Mouse (Mus musculus) brain, embryonic 18.5 days (tissue): ENCODE results near the gene Ptprr.

ENCODE experiments used
- DNase-seq: peaks from one replicate; pipeline ENCODE4 v3.0.0-alpha.2; 2012; ENCODE audit warnings: low read depth, low spot score

The Ptprr gene

DNA sequence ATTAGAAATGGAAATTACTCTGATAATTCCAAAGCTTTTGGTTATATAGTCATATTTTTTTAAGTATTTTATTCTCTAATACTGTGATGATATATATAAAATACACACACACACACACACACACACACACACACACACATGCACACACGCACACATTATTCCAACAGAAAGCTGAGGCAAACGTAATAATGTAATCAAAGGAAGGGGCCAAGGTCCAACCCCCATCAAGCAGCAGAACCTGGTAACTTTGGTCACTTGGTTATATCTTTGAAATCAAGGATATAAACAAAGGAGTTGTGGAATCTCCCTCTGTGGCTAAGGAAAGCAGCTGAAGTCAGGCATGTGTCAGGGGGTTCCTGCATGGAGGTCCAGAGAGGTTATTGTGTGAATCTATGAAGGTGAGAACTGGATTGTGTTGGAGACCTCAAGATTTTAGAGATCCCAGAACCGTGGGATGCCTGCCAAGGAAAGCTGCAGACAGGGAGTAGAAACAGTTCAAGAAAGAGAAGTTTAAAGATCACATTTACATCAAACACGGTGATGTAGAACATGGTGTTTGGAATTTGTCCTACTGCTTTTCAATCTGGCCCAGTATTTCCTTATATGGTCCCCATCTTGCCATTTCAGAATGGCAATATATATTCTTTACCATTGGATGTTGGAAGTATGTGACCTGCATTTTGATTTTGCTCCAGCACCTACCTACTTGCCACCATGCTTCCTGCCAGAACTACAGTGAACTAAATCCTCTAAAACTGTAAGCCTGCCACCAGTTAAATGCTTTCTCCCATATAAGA, 98.1 kb downstream of the Ptprr start:
- no peak for DNase-seq

- no peak for DNase-seq
Observed at GRCm38 (mm10) chr10:116117060-116117459, 99.0 kb downstream of the Ptprr start.

DNA sequence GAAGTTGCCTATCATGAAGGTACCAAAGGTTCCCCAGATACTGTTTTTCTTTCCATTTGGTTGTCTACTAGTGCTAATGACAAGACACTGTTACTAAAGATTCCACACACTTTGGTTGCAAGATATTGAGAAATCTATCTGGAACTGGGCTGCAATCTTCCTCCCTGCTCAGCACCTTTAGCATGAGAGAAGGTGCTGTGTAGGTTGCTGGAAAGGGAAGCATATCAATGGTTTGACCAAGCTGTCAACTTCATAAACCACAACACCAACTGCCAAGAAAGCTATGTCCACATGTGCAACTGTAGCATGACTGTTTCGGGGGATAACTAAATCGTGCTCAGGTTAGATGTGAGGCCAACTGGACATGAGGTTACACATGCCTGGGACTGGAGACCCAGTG, 103.5 kb downstream of the Ptprr start:
- DNase-seq, result no peak

DNA sequence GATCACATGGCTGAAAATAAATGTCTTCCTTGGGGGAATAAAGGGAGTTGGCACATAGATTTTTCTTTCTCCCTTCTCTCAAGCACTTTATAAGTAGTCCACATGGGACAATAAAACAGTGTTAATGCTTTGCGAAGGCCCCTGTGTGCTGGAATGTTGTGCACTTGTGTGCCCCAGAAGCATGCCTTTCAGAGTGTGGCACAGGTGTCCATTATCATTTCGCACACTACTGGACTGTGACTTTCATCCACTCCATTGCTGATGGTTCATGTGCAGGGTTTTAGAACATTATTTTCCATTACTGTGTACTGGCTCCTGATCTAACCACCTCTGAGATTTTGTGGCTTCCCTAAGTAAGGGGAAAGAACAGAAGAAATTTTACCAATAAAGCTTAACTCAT, 105.8 kb downstream of the Ptprr start:
- DNase-seq, result no peak

GRCm38 (mm10) chr10:116125364-116125763, 107.4 kb downstream of the Ptprr start:
- DNase-seq, result no peak

GRCm38 (mm10) chr10:116130401-116130800, 112.4 kb downstream of the Ptprr start:
- DNase-seq, result no peak

- DNase-seq, result no peak
Observed at GRCm38 (mm10) chr10:116131223-116131622, 113.2 kb downstream of the Ptprr start.

DNA sequence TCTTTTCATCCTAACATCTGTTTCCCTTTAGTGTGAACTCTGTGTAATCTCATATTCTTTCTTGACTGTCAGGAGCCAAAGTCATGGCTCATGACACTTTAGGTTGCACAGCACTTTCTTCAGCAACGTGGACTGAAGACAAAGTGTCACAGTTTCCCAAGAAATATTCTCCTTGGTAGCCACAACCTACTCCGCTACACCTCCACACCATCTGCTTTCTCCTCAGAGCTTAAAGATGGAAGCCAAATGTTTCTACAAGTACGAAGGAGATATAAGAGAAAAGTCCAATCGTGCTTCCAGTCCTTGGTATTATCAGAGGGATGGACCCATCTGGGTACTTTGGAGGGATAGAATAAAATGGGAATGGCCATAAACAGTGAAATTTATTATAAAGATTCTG, 114.2 kb downstream of the Ptprr start:
- DNase-seq, result no peak

GRCm38 (mm10) chr10:116135187-116135586, 117.2 kb downstream of the Ptprr start:
- no peak for DNase-seq

- no peak for DNase-seq
Observed at GRCm38 (mm10) chr10:116140226-116140625, 122.2 kb downstream of the Ptprr start.

GRCm38 (mm10) chr10:116143684-116144083, 125.7 kb downstream of the Ptprr start:
- no peak for DNase-seq

DNA sequence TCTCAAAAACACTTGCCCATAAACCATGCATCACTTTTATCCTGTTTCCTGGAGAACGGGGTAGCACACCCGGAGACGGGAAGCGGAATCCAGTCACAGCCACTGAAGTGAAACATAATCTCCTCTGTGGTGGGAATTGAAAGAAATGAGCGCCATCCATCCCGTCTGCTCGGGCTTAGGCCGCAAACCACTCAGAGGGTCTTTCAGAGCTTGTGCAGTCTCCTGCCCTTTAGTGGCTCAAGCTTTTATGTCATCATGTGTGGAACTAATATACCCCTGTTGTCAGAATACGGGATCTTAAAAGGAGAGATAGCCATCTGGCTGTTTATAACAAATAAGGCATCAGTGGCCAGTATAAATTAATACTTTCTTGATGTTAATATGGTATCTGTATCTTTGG, 128.1 kb downstream of the Ptprr start:
- DNase-seq, result no peak

DNA sequence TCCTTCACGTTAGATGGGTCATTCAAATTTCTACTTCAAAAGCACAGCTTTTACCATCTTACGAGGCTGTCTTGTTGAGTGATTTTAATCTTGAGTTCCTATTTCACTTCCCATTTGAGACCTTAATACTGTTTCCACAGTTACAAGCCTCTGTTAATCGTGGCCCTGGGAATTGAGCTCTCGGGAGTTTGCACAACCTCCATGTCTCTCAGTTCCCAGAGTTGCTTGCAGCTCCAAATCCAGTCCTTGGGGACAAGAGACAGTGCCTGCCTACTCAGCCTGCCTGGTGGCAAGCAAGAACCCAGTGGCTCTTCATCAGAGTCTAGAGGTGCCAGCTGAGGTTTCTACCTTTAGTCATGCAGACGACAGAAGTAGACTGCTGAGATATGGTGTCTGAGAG, 136.7 kb downstream of the Ptprr start:
- no peak for DNase-seq

DNA sequence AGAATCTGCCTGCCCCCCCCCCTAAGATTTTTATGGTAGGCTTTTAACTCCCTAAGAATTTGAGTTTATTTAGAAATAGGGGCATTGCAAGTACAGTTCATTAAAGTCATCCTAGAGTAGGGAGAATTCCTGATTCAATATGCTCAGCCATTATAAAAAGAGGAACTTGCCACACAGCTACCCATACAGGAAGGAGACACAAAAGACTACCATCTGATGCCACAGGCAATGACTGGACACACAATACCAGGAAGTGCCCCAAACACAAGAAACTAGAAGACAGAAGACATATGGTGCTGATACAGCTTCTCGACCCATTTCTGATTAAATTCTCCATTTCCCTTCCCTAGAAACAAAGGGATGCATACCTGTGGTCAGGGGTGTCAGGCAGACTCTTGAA, 138.7 kb downstream of the Ptprr start:
- DNase-seq, result no peak

- DNase-seq, result no peak
Observed at GRCm38 (mm10) chr10:116162338-116162737, 144.3 kb downstream of the Ptprr start.

GRCm38 (mm10) chr10:116175324-116175883, 157.4 kb downstream of the Ptprr start:
- no peak for DNase-seq

DNA sequence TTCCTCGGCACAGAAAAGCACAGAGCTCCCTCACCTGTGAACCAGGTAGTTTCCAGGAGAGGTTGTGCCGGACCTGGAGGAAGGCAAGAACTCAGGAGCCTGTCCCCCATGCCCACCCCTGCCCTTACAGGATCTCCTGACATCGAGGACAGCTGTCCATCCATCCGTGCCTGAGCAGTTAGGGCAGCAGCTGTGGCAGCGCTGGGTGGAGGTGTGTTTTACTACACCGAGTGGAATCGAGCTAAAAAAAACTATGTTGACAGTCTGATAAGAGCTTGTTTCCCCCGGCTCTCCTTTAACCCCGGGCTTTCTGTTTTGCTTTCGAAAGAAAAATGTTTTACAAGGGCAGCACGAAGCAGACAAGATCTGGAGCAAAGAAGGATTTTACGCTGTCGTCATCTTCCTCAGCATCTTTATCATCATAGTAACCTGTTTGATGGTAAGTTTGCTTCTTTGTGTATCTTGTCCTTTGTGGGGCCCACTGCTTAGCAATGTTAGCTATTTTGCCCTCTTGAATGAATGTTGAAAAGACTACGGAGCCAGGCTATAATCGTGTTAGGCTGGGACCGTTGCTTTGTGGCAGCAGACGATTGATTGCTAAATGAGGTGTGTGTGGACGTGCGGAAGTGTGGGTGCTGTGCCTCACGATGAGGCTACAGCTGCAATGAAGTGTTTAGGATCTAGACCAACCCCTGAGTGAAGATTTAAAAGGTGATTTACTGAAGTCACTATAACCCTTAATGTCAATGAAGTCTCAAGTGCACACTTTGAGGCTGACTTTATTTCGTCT, 159.6 kb downstream of the Ptprr start:
- DNase-seq, result no peak

DNA sequence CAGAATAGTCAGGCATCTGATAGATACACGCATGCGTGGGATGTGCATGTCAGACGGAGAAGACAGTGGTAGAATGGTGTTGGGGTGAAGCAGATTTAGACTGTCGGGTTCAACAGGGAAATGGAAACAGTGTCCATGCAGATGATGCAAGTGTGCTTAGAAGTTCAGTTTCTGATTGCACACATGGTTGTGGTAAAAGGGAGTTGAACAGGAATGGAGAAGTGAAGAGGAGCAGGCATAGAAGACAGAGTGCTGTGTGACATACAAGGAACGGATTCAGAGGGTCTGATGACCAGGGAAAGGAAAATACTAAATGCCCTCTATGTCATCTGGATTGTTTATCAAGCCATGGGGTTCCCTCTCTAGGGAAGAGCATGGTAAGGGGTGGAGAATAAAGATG, 163.2 kb downstream of the Ptprr start:
- DNase-seq, result no peak

- no peak for DNase-seq
Observed at GRCm38 (mm10) chr10:116182221-116182620, 164.2 kb downstream of the Ptprr start.

DNA sequence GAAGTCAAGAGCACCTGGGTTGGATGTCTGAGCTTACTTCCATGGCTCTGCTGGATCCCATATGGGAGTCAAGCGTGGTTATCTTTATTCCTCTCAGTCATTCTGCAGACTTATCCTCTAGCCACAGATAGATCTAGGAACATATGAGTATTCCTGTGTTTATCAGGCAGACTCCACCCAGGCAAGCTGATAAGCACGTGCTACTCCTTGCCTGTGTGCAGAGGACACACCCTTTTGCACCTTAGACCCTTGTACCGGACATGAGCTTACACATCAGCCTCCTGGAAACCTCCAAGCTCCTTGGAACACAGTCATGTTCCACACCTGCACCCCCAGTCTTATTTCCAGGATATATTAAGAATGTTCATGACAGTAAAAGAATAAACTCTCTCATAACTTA, 165.2 kb downstream of the Ptprr start:
- DNase-seq, result no peak

DNA sequence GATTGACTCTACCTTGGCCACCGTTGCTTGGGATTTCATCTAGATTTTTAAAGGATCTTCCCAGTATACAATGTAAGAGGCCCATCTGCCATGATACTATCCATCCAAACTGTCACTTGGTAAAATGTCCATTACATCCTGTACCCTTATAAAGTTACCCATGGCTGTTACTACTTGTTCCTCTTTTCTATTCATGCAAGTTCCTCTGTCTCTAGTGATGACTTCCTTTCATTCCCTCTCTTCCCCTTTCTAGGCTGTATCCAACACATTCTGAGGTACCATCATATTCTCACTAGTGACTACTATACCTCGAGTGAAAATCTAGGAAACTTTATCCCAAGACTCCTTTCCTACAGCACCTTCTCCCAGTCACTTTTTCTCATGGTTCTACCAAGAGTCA, 173.7 kb downstream of the Ptprr start:
- no peak for DNase-seq

GRCm38 (mm10) chr10:116192293-116192692, 174.3 kb downstream of the Ptprr start:
- no peak for DNase-seq

GRCm38 (mm10) chr10:116194409-116194808, 176.4 kb downstream of the Ptprr start:
- no peak for DNase-seq
